Mouse (Mus musculus): ENCODE data around the gene Fam229a.

- no peak for TF ChIP-seq CTCF (conservative IDR thresholded peaks at IDR 0.05; ENCODE audit: low read length)
- no peak for TF ChIP-seq POU5F1 (IDR thresholded peaks at IDR 0.05; ENCODE audit: borderline replicate concordance, low read length)
These were observed 26.6 kb upstream of the Fam229a start for GRCm38 (mm10) chr4:129464286-129464815.
